Mouse (Mus musculus): ENCODE data around the gene Acbd5. TPM values are rescaled to one million over a fixed set of nuclear protein-coding genes. Genes with fewer than 3 reads are reported as not detected.
A peak's percentile ranks its signal among the peaks of the same experiment; 100 is the strongest.

Acbd5 gene
- total RNA-seq, 2 experiments from 2014 or later = 70.0 to 71.8 TPM

- no peak for DNase-seq
- intact Hi-C loops (cut with DNase I) = no loop called here
These were observed 387 bp downstream of the Acbd5 start for GRCm38 (mm10) chr2:23068370-23068737.

- intact Hi-C loops (cut with DNase I) = no loop called here
- DNase-seq = peak; percentile 96
These were observed 1.2 kb downstream of the Acbd5 start for GRCm38 (mm10) chr2:23068894-23069744.

GRCm38 (mm10) chr2:23070491-23070890 lies 2.5 kb downstream of the Acbd5 start:
- DNase-seq = no peak
- intact Hi-C loops (cut with DNase I) = loop anchor here (10.0 kb wide), 1 partner anchor 176 kb away; the partner anchor contains the start of gene Pdss1

GRCm38 (mm10) chr2:23071406-23071805 lies 3.4 kb downstream of the Acbd5 start:
- DNase-seq = no peak
- intact Hi-C loops (cut with DNase I) = loop anchor here (10.0 kb wide), 1 partner anchor 177 kb away; the partner anchor contains the start of gene Pdss1

- intact Hi-C loops (cut with DNase I) = loop anchor here (10.0 kb wide), 1 partner anchor 181 kb away; the partner anchor contains the start of gene Pdss1
- DNase-seq = no peak
These were observed 7.9 kb downstream of the Acbd5 start for GRCm38 (mm10) chr2:23075846-23076245.

- intact Hi-C loops (cut with DNase I) = loop anchor here (10.0 kb wide), 1 partner anchor 182 kb away; the partner anchor contains the start of gene Pdss1
These were observed 8.8 kb downstream of the Acbd5 start for GRCm38 (mm10) chr2:23076783-23077182.

GRCm38 (mm10) chr2:23077693-23078092 lies 9.7 kb downstream of the Acbd5 start:
- no peak for DNase-seq
- intact Hi-C loops (cut with DNase I) = loop anchor here (10.0 kb wide), 1 partner anchor 183 kb away; the partner anchor contains the start of gene Pdss1

More at GRCm38 (mm10) chr2:23076783-23077182, 8.8 kb downstream of the Acbd5 start:
- DNase-seq = no peak

GRCm38 (mm10) chr2:23078588-23078987 lies 10.6 kb downstream of the Acbd5 start:
- intact Hi-C loops (cut with DNase I) = loop anchor here (10.0 kb wide), 1 partner anchor 184 kb away; the partner anchor contains the start of gene Pdss1
- no peak for DNase-seq

GRCm38 (mm10) chr2:23084540-23084939 lies 16.6 kb downstream of the Acbd5 start:
- intact Hi-C loops (cut with DNase I) = loop anchor here (10.0 kb wide), 1 partner anchor 90 kb away; no protein-coding TSS in a partner anchor
- DNase-seq = no peak

- peak; percentile 4 for DNase-seq
- intact Hi-C loops (cut with DNase I) = no loop called here
These were observed 24.2 kb downstream of the Acbd5 start for GRCm38 (mm10) chr2:23092216-23092615.

- intact Hi-C loops (cut with DNase I) = no loop called here
- DNase-seq = no peak
These were observed 29.1 kb downstream of the Acbd5 start for GRCm38 (mm10) chr2:23097028-23097427.

GRCm38 (mm10) chr2:23102266-23102665 lies 34.3 kb downstream of the Acbd5 start:
- intact Hi-C loops (cut with DNase I) = no loop called here
- DNase-seq = no peak

- intact Hi-C loops (cut with DNase I) = no loop called here
- DNase-seq = no peak
These were observed 51.6 kb downstream of the Acbd5 start for GRCm38 (mm10) chr2:23119573-23119972.

- DNase-seq = no peak
- intact Hi-C loops (cut with DNase I) = no loop called here
These were observed 87.2 kb downstream of the Acbd5 start for GRCm38 (mm10) chr2:23155199-23155621.

- peak; percentile 98 for DNase-seq
- intact Hi-C loops (cut with DNase I) = no loop called here
These were observed 88.0 kb downstream of the Acbd5 start, which contains the start of the genes Mastl and Yme1l1 for GRCm38 (mm10) chr2:23155777-23156607. Gene Mastl (minus strand): TSS chr2:23156024. Gene Yme1l1 (plus strand): TSS chr2:23156369.

GRCm38 (mm10) chr2:23156608-23157081 lies 88.7 kb downstream of the Acbd5 start:
- intact Hi-C loops (cut with DNase I) = no loop called here
- no peak for DNase-seq

Other genes with a start within 250 kb of the Acbd5 start
- gene Pdss1, start 172.6 kb upstream of the Acbd5 start, total RNA-seq (2021) = 10 to 100 TPM; 22.3 to 22.6 TPM
- 100 to 1,000 TPM in 1 of 2 experiments, 10 to 100 TPM in 1; 89.4 to 103 TPM for gene Abi1, start 27.9 kb upstream of the Acbd5 start, total RNA-seq (2021)
- 1 to 10 TPM; 2.0 to 3.4 TPM for gene Mastl, start 87.9 kb downstream of the Acbd5 start, total RNA-seq (2021)
- gene Yme1l1, start 88.2 kb downstream of the Acbd5 start, total RNA-seq (2021) = 10 to 100 TPM; 91.0 to 99.2 TPM
- under 1 TPM; 0.26 to 0.32 TPM for gene 4931423N10Rik, start 139.3 kb downstream of the Acbd5 start, total RNA-seq (2021)

All from left cerebral cortex, postnatal 4 days (tissue).